Mouse (Mus musculus): ENCODE results near the gene Adcy6. TPM values are rescaled to one million over a fixed set of nuclear protein-coding genes. Genes with fewer than 3 reads are reported as not detected.

Gene Adcy6
- polyA plus RNA-seq, 1 experiment: 15.0 TPM

GRCm38 (mm10) chr15:98626487-98627212 is 16.8 kb upstream of the Adcy6 start:
- no peak overlapping the region for H3K4me3 ChIP-seq (ENCODE audit: control insufficient read depth, low read depth, low read length)
- H3K27me3 ChIP-seq (ENCODE audit: control insufficient read depth, insufficient read depth, low read length): 0 out of 2 replicates have a peak, but pooled peaks cover 2% of the 10 kb centered on the region
- H3K27ac ChIP-seq (ENCODE audit: control insufficient read depth, insufficient read depth, low read depth, low read length): no peak overlapping the region
- H3K4me1 ChIP-seq (ENCODE audit: control insufficient read depth, insufficient read depth, low read length): peaks cover 21% of the 10 kb centered on the region
- H3K36me3 ChIP-seq (ENCODE audit: control insufficient read depth, insufficient read depth, low read length): no peaks in the 10 kb centered on the region
- TF ChIP-seq POLR2A (IDR thresholded peaks at IDR 0.05; ENCODE audit: control insufficient read depth, low read depth, low read length) (no peak), CTCF (IDR thresholded peaks at IDR 0.05; ENCODE audit: control insufficient read depth, insufficient read depth, insufficient replicate concordance, low read depth, low read length) (no peak)

DNA sequence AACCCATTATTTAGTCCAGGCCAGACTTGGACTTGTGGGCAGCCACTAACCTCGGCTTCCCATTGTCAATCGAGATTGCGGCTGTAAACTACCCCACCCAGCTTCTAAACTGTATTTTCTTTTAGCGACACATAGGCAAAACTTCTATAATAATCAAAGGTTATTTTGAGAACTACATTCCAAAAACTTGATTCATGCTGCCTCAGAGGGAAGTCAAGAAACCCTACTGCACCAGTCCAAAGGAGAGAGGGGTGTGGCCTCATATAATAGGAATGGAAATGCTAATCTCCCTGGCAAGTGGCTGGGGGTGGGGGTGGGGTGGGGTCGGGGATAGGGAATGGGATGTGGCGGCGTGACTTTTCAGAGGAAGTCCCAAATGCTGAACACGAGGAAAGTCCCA is 16.2 kb upstream of the Adcy6 start:
- no peak overlapping the region for H3K4me3 ChIP-seq (ENCODE audit: control insufficient read depth, low read depth, low read length)
- no peaks in the 10 kb centered on the region for H3K36me3 ChIP-seq (ENCODE audit: control insufficient read depth, insufficient read depth, low read length)
- peaks cover 17% of the 10 kb centered on the region for H3K4me1 ChIP-seq (ENCODE audit: control insufficient read depth, insufficient read depth, low read length)
- no peak overlapping the region for H3K27ac ChIP-seq (ENCODE audit: control insufficient read depth, insufficient read depth, low read depth, low read length)
- no peaks in the 10 kb centered on the region for H3K27me3 ChIP-seq (ENCODE audit: control insufficient read depth, insufficient read depth, low read length)
- no peak for TF ChIP-seq POLR2A (IDR thresholded peaks at IDR 0.05; ENCODE audit: control insufficient read depth, low read depth, low read length)
- TF ChIP-seq CTCF (IDR thresholded peaks at IDR 0.05; ENCODE audit: control insufficient read depth, insufficient read depth, insufficient replicate concordance, low read depth, low read length): no peak

DNA sequence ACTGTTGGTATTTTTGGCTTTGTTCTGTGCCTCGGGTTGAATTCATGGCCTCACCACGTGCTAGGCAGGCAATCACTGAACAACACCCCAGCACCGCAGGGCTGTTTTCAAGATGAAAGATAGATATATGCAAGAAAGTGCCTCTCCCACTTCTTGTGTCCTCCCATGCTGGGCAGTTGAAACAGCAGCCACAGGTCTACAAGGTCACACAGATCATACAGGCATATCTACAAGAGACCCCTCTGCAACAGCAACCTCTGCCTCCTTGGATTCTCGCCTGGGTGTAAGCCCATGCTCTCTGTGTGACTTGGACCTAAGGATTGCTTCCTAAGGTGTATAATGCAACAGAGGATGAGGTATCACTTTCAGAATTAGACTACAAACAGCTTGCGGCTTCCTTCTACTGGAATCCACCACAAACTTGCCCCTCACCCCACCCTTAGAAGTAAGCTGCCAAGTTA is 13.5 kb upstream of the Adcy6 start:
- Histone ChIP-seq H3K4me3 (ENCODE audit: control insufficient read depth, low read depth, low read length) (no peak overlapping the region), H3K27ac (ENCODE audit: control insufficient read depth, insufficient read depth, low read depth, low read length) (no peak overlapping the region), H3K4me1 (ENCODE audit: control insufficient read depth, insufficient read depth, low read length) (peaks cover 7% of the 10 kb centered on the region), H3K36me3 (ENCODE audit: control insufficient read depth, insufficient read depth, low read length) (no peaks in the 10 kb centered on the region), H3K27me3 (ENCODE audit: control insufficient read depth, insufficient read depth, low read length) (no peaks in the 10 kb centered on the region)
- TF ChIP-seq CTCF (IDR thresholded peaks at IDR 0.05; ENCODE audit: control insufficient read depth, insufficient read depth, insufficient replicate concordance, low read depth, low read length): no peak

- peaks cover 4% of the 10 kb centered on the region for H3K4me1 ChIP-seq (ENCODE audit: control insufficient read depth, insufficient read depth, low read length)
- no peaks in the 10 kb centered on the region for H3K27me3 ChIP-seq (ENCODE audit: control insufficient read depth, insufficient read depth, low read length)
- no peaks in the 10 kb centered on the region for H3K36me3 ChIP-seq (ENCODE audit: control insufficient read depth, insufficient read depth, low read length)
- no peak overlapping the region for H3K27ac ChIP-seq (ENCODE audit: control insufficient read depth, insufficient read depth, low read depth, low read length)
- TF ChIP-seq POLR2A (IDR thresholded peaks at IDR 0.05; ENCODE audit: control insufficient read depth, low read depth, low read length) (no peak), CTCF (IDR thresholded peaks at IDR 0.05; ENCODE audit: control insufficient read depth, insufficient read depth, insufficient replicate concordance, low read depth, low read length) (no peak)
- no peak overlapping the region for H3K4me3 ChIP-seq (ENCODE audit: control insufficient read depth, low read depth, low read length)
Observed at GRCm38 (mm10) chr15:98622721-98623120, 12.8 kb upstream of the Adcy6 start.

- TF ChIP-seq POLR2A (IDR thresholded peaks at IDR 0.05; ENCODE audit: control insufficient read depth, low read depth, low read length): no peak
- no peak for TF ChIP-seq CTCF (IDR thresholded peaks at IDR 0.05; ENCODE audit: control insufficient read depth, insufficient read depth, insufficient replicate concordance, low read depth, low read length)
- H3K36me3 ChIP-seq (ENCODE audit: control insufficient read depth, insufficient read depth, low read length): no peaks in the 10 kb centered on the region
- no peaks in the 10 kb centered on the region for H3K27me3 ChIP-seq (ENCODE audit: control insufficient read depth, insufficient read depth, low read length)
- H3K4me1 ChIP-seq (ENCODE audit: control insufficient read depth, insufficient read depth, low read length): peaks cover 4% of the 10 kb centered on the region
- no peak overlapping the region for H3K27ac ChIP-seq (ENCODE audit: control insufficient read depth, insufficient read depth, low read depth, low read length)
- no peak overlapping the region for H3K4me3 ChIP-seq (ENCODE audit: control insufficient read depth, low read depth, low read length)
Observed at GRCm38 (mm10) chr15:98622199-98622598, 12.3 kb upstream of the Adcy6 start.

- no peaks in the 10 kb centered on the region for H3K27me3 ChIP-seq (ENCODE audit: control insufficient read depth, insufficient read depth, low read length)
- no peak overlapping the region for H3K27ac ChIP-seq (ENCODE audit: control insufficient read depth, insufficient read depth, low read depth, low read length)
- peak; percentile 71 for TF ChIP-seq CTCF (IDR thresholded peaks at IDR 0.05; ENCODE audit: control insufficient read depth, insufficient read depth, insufficient replicate concordance, low read depth, low read length)
- TF ChIP-seq POLR2A (IDR thresholded peaks at IDR 0.05; ENCODE audit: control insufficient read depth, low read depth, low read length): no peak
- H3K4me1 ChIP-seq (ENCODE audit: control insufficient read depth, insufficient read depth, low read length): peaks cover 5% of the 10 kb centered on the region
- no peaks in the 10 kb centered on the region for H3K36me3 ChIP-seq (ENCODE audit: control insufficient read depth, insufficient read depth, low read length)
- H3K4me3 ChIP-seq (ENCODE audit: control insufficient read depth, low read depth, low read length): no peak overlapping the region
Observed at GRCm38 (mm10) chr15:98617176-98617537, 7.3 kb upstream of the Adcy6 start.

GRCm38 (mm10) chr15:98616362-98617175 is 6.7 kb upstream of the Adcy6 start:
- Histone ChIP-seq H3K4me3 (ENCODE audit: control insufficient read depth, low read depth, low read length) (no peak overlapping the region), H3K27me3 (ENCODE audit: control insufficient read depth, insufficient read depth, low read length) (no peaks in the 10 kb centered on the region), H3K4me1 (ENCODE audit: control insufficient read depth, insufficient read depth, low read length) (peaks cover 4% of the 10 kb centered on the region), H3K27ac (ENCODE audit: control insufficient read depth, insufficient read depth, low read depth, low read length) (no peak overlapping the region), H3K36me3 (ENCODE audit: control insufficient read depth, insufficient read depth, low read length) (no peaks in the 10 kb centered on the region)
- TF ChIP-seq CTCF (IDR thresholded peaks at IDR 0.05; ENCODE audit: control insufficient read depth, insufficient read depth, insufficient replicate concordance, low read depth, low read length) (no peak), POLR2A (IDR thresholded peaks at IDR 0.05; ENCODE audit: control insufficient read depth, low read depth, low read length) (no peak)

Measured in testis, adult 2 months (tissue).